Mouse (Mus musculus): Measurements from ENCODE around the gene Sac3d1. TPM values are rescaled to one million over a fixed set of nuclear protein-coding genes. Genes with fewer than 3 reads are reported as not detected.
"Not testable (repeated sequence)": the region's sequence is repeated elsewhere in the genome, so short reads cannot be mapped to it uniquely, and the experiment has no call there.

Sac3d1 gene
- total RNA-seq, 2 experiments from 2014 or later: 9.2 to 9.3 TPM

DNA sequence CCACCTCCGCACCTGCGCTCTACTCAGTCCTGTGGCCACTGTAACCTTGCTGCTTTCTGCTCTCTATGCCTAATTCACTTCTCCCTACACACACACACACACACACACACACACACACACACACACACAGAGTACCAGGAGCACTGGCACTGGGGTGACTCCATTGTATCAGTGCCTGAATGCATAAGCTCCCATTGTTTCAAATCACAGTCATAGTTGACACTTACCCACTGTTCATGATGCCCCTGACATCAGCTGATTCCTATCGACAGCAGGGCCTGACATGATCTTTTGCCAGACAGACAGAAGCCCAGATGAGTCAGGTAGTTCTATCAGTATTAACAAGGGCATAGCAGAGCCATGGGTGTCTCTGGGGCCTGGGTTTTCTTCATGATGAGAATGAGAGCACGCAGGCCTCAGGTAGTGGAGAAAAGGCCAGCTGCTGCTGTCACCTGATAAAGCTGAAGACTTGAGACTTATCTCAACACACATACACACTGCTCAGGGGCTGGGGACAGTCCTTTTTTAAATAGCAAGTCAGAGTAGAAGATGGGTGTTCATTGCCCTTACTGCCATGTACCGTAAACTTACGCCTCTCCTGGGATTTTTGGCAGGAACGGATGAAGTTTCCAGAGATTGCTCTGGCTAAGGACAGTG lies 13.8 kb upstream of the Sac3d1 start:
- no peak for DNase-seq
- intact Hi-C loops (cut with DNase I): no loop called here
- H3K27ac ChIP-seq: no peak overlapping the region
- no peak overlapping the region for H3K4me3 ChIP-seq
- no peak for TF ChIP-seq CTCF (IDR thresholded peaks at IDR 0.05)

DNA sequence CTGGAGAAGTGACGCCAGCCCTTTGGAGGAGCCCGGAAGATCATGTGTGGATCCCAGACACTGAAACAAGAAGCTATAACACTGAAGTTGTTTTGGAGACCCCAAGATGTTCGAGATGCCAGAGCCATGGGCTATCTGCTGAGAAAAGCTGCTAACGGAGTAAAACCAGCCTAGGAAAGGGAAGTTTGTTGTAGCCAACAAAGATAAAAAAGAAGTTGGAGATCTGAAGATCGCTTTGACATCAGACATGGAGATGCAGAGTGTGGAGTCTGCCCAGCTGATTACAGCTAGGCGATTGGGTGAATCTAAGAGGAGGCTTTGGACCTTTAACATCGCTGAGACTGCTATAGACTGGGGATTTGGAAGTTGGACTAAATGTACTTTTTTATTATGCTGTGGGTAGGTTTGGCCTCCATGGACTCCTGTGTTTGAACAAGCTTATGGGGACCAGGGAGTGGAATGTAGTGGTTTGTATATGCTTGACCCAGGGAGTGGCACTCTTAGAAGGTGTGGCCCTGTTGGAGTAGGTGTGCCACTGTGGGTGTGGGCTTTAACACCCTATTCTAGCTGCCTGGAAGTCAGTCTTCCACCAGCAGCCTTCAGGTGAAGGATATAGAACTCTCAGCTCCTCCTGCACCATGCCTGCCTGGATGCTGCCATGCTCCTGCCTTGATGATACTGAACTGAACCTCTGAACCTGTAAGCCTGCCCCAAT lies 12.1 kb upstream of the Sac3d1 start:
- H3K27ac ChIP-seq; intact Hi-C loops (cut with DNase I); H3K4me3 ChIP-seq; DNase-seq: not testable (repeated sequence)

- DNase-seq: peak; percentile 97
- H3K27ac ChIP-seq: peak within 1 kb of the TSS; percentile 99
- peak within 1 kb of the TSS; percentile 87 for H3K4me3 ChIP-seq
- TF ChIP-seq CTCF (IDR thresholded peaks at IDR 0.05): no peak
- intact Hi-C loops (cut with DNase I): loop anchor here (2.0 to 10.0 kb wide), 2 partner anchors 163 to 207 kb away; partner anchors contain the start of genes Men1 and Pola2
Observed at GRCm38 (mm10) chr19:6127760-6128341, 9.4 kb upstream of the Sac3d1 start, which contains the start of gene Snx15. TSS of gene Snx15 (minus strand) at chr19:6128304.

DNA sequence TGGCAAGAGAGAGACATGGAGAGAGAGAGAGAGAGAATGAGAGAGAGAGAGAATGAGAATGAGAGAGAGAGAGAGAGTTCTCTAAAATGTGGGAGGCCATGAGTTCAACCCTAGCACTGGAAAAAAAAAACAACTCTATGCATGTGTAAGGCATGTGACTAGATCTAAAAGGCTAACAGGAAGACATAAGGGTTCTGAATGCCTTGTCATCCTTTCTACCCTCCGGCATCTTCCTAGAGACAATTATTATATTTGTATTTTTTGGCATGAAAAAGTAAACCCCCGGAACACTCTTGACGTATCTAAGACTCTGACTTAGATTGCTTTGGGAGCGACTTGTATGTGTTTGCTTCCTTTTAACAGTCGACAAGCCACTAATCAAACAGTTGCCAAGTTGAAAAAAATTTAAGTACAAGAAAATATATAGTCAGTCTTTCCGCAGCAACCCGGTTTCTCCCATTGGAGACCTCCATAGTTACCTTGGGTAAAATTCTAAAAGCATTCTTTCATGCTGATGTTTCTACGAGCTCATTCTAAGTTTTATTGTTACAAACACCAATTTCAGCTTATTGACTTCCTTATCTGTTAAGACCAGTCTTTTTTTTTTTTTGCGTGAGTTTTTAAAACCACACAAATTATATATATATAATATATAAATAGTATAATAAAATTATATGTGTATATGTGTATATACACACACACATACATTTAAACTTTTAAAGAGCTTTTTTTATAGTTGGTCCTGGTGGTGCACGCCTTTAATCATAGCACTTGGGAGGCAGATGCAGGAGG lies 8.5 kb upstream of the Sac3d1 start:
- Histone ChIP-seq H3K27ac (peak overlapping the region; percentile 99), H3K4me3 (peak overlapping the region; percentile 87)
- intact Hi-C loops (cut with DNase I): loop anchor here (2.0 to 10.0 kb wide), 2 partner anchors 162 to 208 kb away; partner anchors contain the start of genes Men1 and Pola2
- no peak for DNase-seq
- TF ChIP-seq CTCF (IDR thresholded peaks at IDR 0.05): no peak

DNA sequence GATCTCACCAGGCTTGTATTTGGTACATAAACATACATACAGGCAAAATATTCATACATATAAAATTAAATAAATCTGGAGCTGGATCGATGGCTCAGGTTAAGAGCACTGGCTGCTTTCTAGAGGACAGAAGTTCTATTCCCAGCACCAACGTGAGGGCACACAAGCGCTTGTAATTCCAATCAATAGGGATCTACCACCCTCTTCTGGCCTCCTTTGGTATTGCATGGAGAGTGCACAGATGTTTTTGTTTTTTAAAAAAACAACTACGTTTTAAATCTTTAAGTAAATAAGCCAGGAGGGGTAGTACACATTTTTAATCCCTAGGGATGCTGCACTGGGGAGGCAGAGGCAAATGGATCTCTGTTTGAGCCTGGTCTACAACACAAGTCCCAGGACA lies 7.8 kb upstream of the Sac3d1 start:
- peak; percentile 88 for TF ChIP-seq CTCF (IDR thresholded peaks at IDR 0.05)
- Histone ChIP-seq H3K27ac (no peak overlapping the region), H3K4me3 (no peak overlapping the region)
- intact Hi-C loops (cut with DNase I): loop anchor here (2.0 to 10.0 kb wide), 2 partner anchors 161 to 209 kb away; partner anchors contain the start of genes Men1 and Pola2
- DNase-seq: peak; percentile 50

DNA sequence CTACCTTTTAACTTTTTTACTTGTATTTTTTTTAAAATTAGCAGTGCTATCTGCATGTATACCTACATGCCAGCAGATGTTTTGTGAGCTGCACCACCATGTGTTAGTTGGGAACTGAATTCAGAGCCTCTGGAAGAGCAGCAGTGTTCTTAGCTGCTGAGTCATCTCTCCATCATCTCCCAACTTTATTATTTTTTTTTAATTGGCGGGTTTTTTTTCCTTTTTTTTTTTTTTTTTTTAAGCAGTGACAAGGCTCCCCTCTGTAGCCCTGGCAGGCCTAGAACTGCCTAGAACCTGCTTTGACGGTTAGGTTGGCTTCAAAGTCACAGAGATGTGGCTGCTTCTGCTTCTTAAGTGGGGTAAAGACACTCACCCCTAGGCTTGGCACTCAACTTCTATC lies 6.4 kb upstream of the Sac3d1 start:
- TF ChIP-seq CTCF (IDR thresholded peaks at IDR 0.05): no peak
- DNase-seq: no peak
- H3K4me3 ChIP-seq: no peak overlapping the region
- intact Hi-C loops (cut with DNase I): loop anchor here (10.0 kb wide), 1 partner anchor 210 kb away; the partner anchor contains the start of gene Men1
- H3K27ac ChIP-seq: no peak overlapping the region

DNA sequence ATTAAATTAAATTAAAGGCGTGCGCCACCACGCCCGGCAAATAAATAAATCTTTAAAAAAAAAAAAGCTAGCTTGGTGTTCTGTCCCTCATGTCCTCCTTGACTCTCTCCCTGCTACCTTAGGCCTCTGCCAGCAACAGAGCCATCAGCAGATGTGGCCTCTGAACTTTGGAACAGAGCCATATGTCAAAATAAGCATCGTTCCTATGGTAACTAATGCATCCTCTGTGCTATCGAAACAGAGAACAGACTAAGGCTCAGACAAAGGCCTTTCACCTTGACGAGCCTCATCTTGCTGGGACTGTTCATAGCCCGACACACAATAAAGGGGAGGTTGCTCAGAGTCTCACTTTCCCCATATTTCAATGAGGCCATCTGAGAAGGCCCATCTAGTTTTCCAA lies 4.9 kb upstream of the Sac3d1 start:
- no peak overlapping the region for H3K4me3 ChIP-seq
- no peak for DNase-seq
- intact Hi-C loops (cut with DNase I): loop anchor here (10.0 kb wide), 1 partner anchor 211 kb away; the partner anchor contains the start of gene Men1
- H3K27ac ChIP-seq: no peak overlapping the region
- TF ChIP-seq CTCF (IDR thresholded peaks at IDR 0.05): no peak

- no peak overlapping the region for H3K4me3 ChIP-seq
- intact Hi-C loops (cut with DNase I): loop anchor here (10.0 kb wide), 1 partner anchor 213 kb away; the partner anchor contains the start of gene Men1
- no peak overlapping the region for H3K27ac ChIP-seq
- DNase-seq: no peak
- no peak for TF ChIP-seq CTCF (IDR thresholded peaks at IDR 0.05)
Observed at GRCm38 (mm10) chr19:6121761-6122160, 3.3 kb upstream of the Sac3d1 start.

GRCm38 (mm10) chr19:6118677-6119185 lies 281 bp upstream of the Sac3d1 start:
- DNase-seq: no peak
- Histone ChIP-seq H3K4me3 (peak overlapping the region; percentile 78), H3K27ac (peak overlapping the region; percentile 92)
- intact Hi-C loops (cut with DNase I): loop anchor here (5.0 kb wide), 1 partner anchor 71 kb away; the partner anchor contains the start of gene Syvn1
- no peak for TF ChIP-seq CTCF (IDR thresholded peaks at IDR 0.05)

GRCm38 (mm10) chr19:6117346-6117985 lies 984 bp downstream of the Sac3d1 start:
- peak overlapping the region; percentile 92 for H3K27ac ChIP-seq
- DNase-seq: no peak
- intact Hi-C loops (cut with DNase I): loop anchor here (2.0 to 5.0 kb wide), 2 partner anchors 33 to 70 kb away; partner anchors contain the start of genes Cdca5, Syvn1 and Zfpl1
- H3K4me3 ChIP-seq: peak overlapping the region; percentile 78
- no peak for TF ChIP-seq CTCF (IDR thresholded peaks at IDR 0.05)

All from gastrocnemius, adult 2 months (tissue).